ENCODE assay signal across 10 mouse cellular contexts in the genomic region with DNA sequence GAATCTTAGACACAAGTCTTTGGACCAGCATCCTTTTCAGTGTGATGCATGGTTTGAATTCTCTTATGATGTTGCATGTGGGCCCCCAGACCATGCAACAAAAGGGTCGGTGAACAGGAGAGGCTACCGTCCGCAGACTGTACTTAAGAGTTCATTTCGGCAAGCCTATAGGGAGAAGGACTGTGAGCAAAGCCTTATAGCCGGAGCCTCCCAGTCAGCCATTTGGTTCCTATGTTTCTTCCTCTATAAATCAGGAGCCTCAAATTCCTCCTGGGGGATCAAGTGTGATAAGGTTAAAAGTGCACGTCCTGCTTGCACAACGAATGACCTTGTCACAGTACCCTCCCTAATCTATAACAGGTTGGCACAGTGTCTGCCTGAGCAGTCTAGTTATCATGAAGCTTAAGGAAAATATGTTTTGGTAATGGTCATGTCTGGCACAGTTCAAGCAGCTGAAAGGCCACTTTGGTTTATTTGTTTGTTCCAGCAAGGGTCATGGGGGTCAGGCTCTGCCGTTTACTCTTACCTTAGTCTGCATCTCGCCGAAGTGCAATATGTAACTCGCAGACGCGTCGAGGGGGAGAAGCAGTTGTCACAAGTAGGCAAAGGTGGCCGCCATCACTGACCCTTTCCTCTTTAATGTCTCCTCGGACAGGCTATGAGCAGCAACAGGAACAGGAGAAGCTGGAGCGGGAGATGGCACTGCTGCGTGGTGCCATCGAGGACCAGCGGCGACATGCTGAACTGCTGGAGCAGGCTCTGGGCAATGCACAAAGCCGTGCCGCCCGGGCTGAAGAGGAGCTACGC. TPM values are rescaled to one million over a fixed set of nuclear protein-coding genes. Genes with fewer than 3 reads are reported as not detected.
DNase-seq lines count a peak whose midpoint lies in the region; ATAC-seq and TF ChIP-seq lines count a peak whose summit lies in the region.
"Had no signal": no experiment of that assay in that cellular context is flagged by ENCODE, and none has a peak within 500 bp of the region (broad histone marks: within the 10 kb centered on the region; RNA-seq: fewer than 3 reads in every experiment).

No protein-coding gene starts in this region.

- H3K4me3 ChIP-seq in hindbrain, embryonic 10.5 days = no peak overlapping the region
- no peak overlapping the region for H3K4me3 ChIP-seq in hindbrain, embryonic 14.5 days (replicated peaks; ENCODE audit: low read length)
- peak overlapping the region; percentile 13 to 44; a peak in 3 of 4 replicates for H3K4me3 ChIP-seq in ES-E14 (ENCODE audit: insufficient read depth in 1 of 2, low read depth in 1 of 2, low read length in 2 of 2, poor library complexity in 1 of 2, severe bottlenecking in 1 of 2)
- H3K4me3 ChIP-seq in embryonic facial prominence, embryonic 12.5 days = no peak overlapping the region
- H3K4me3 ChIP-seq: liver, embryonic 13.5 days had no signal

- peaks cover 77% of the 10 kb centered on the region for H3K4me1 ChIP-seq in hindbrain, embryonic 10.5 days (replicated peaks)
- H3K4me1 ChIP-seq in hindbrain, embryonic 14.5 days (replicated peaks; ENCODE audit: control insufficient read depth, insufficient read depth, low read length) = peaks cover 43% of the 10 kb centered on the region
- peaks cover 7 to 48% of the 10 kb centered on the region in 2 experiments; a peak in 3 of 4 replicates for H3K4me1 ChIP-seq in ES-E14 (ENCODE audit: control insufficient read depth in 2 of 2, insufficient read depth in 2 of 2, low read length in 2 of 2, poor library complexity in 1 of 2)
- H3K4me1 ChIP-seq in embryonic facial prominence, embryonic 12.5 days = peaks cover 49% of the 10 kb centered on the region

- no peaks in the 10 kb centered on the region for H3K9me3 ChIP-seq in hindbrain, embryonic 10.5 days
- no peaks in the 10 kb centered on the region for H3K9me3 ChIP-seq in hindbrain, embryonic 14.5 days (ENCODE audit: control insufficient read depth, low read length)
- H3K9me3 ChIP-seq in ES-E14 (ENCODE audit: control insufficient read depth, insufficient read depth, low read depth, low read length) = no peaks in the 10 kb centered on the region
- no peaks in the 10 kb centered on the region for H3K9me3 ChIP-seq in embryonic facial prominence, embryonic 12.5 days
- H3K9me3 ChIP-seq: liver, embryonic 13.5 days had no signal

- peak overlapping the region; percentile 53; the same call in 1 of the 2 replicates for H3K27ac ChIP-seq in hindbrain, embryonic 10.5 days
- H3K27ac ChIP-seq in hindbrain, embryonic 14.5 days = no peak overlapping the region
- peak overlapping the region; percentile 42; the same call in 1 of the 2 replicates for H3K27ac ChIP-seq in ES-E14 (ENCODE audit: insufficient read depth, low read depth, low read length, poor library complexity, severe bottlenecking)
- 0 out of 2 replicates have a peak overlapping the region, but pooled peaks have one; percentile 7 for H3K27ac ChIP-seq in embryonic facial prominence, embryonic 12.5 days

- 86% methylated on average over 25 of the region's 25 CpGs for WGBS in hindbrain, embryonic 10.5 days
- WGBS in hindbrain, embryonic 14.5 days = 91% methylated on average over 25 of the region's 25 CpGs
- WGBS in embryonic facial prominence, embryonic 12.5 days = 74% methylated on average over 25 of the region's 25 CpGs

- in situ Hi-C loops in ES-E14 (cut with MboI; ENCODE audit: low sequenced_read_pairs in 2 of 2, unreplicated experiment in 2 of 2) = no loop called here

- no peak for ATAC-seq in hindbrain, embryonic 14.5 days (ENCODE audit: low FRiP score)
- ATAC-seq in embryonic facial prominence, embryonic 12.5 days (ENCODE audit: insufficient number of reproducible peaks, insufficient read depth, low FRiP score, low TSS enrichment) = no peak
- ATAC-seq in CD4-positive, CD25-positive, alpha-beta regulatory T cell, adult 4 months = no peak
- ATAC-seq: hindbrain, embryonic 16.5 days had no signal

- H3K9ac ChIP-seq in hindbrain, embryonic 14.5 days = no peak overlapping the region
- H3K9ac ChIP-seq in ES-E14 (ENCODE audit: insufficient read depth, low read depth, low read length, poor library complexity, severe bottlenecking) = peak overlapping the region; percentile 41; the same call in 1 of the 2 replicates
- no peak overlapping the region for H3K9ac ChIP-seq in embryonic facial prominence, embryonic 12.5 days
- H3K9ac ChIP-seq: liver, embryonic 13.5 days had no signal

- no peaks in the 10 kb centered on the region for H3K27me3 ChIP-seq in hindbrain, embryonic 10.5 days (ENCODE audit: insufficient read depth, poor library complexity, severe bottlenecking)
- no peaks in the 10 kb centered on the region for H3K27me3 ChIP-seq in hindbrain, embryonic 14.5 days (ENCODE audit: control insufficient read depth, insufficient read depth, low read length)
- no peaks in the 10 kb centered on the region for H3K27me3 ChIP-seq in embryonic facial prominence, embryonic 12.5 days

- H3K4me2 ChIP-seq in hindbrain, embryonic 14.5 days (replicated peaks) = no peak overlapping the region
- no peak overlapping the region for H3K4me2 ChIP-seq in embryonic facial prominence, embryonic 12.5 days (replicated peaks)
- H3K4me2 ChIP-seq: liver, embryonic 13.5 days had no signal

- no peak for DNase-seq in hindbrain, embryonic 10.5 days (ENCODE audit: low spot score)
- DNase-seq in hindbrain, embryonic 14.5 days (ENCODE audit: low spot score) = no peak
- DNase-seq in ES-E14 (ENCODE audit: low read depth, low spot score) = no peak
- peak; percentile 38 for DNase-seq in kidney, postnatal 10 days
- DNase-seq in urinary bladder, postnatal 10 days (ENCODE audit: low spot score) = no peak
- DNase-seq: cerebellum, postnatal 36 days; liver, embryonic 13.5 days had no signal

- H3K36me3 ChIP-seq in hindbrain, embryonic 10.5 days = peaks cover 100% of the 10 kb centered on the region
- peaks cover 100% of the 10 kb centered on the region for H3K36me3 ChIP-seq in hindbrain, embryonic 14.5 days (replicated peaks; ENCODE audit: control insufficient read depth, insufficient read depth)
- peaks cover 82% of the 10 kb centered on the region for H3K36me3 ChIP-seq in ES-E14 (ENCODE audit: control insufficient read depth, insufficient read depth, low read length, poor library complexity, severe bottlenecking)
- peaks cover 98% of the 10 kb centered on the region for H3K36me3 ChIP-seq in embryonic facial prominence, embryonic 12.5 days

TF ChIP-seq in ES-E14, 5 proteins besides CTCF, POLR2A, EP300 and RAD21:
- TF ChIP-seq MAFK (IDR thresholded peaks at IDR 0.05; ENCODE audit: insufficient read depth, low read depth, low read length) = no peak
- no peak for TF ChIP-seq CHD2 (IDR thresholded peaks at IDR 0.05; ENCODE audit: low read depth, low read length)

RNA-seq across cellular contexts. Expression of gene Amotl2, which starts 11.4 kb away (rescaled TPM):
- 67.6 and 70.1 TPM in 2 replicates for polyA plus RNA-seq in hindbrain, embryonic 10.5 days (2016; fragmentation: Nextera tagmentation; extraction: Ambion mirVana)
- polyA plus RNA-seq in hindbrain, embryonic 14.5 days (2014; fragmentation: Nextera tagmentation; extraction: Ambion mirVana) = 54.1 and 56.8 TPM in 2 replicates
- total RNA-seq in ES-E14 (2012; rRNA removed) = 103 and 161 TPM in 2 replicates
- 79.5 and 80.6 TPM in 2 replicates for polyA plus RNA-seq in embryonic facial prominence, embryonic 12.5 days (2016; fragmentation: Nextera tagmentation; extraction: Ambion mirVana)
- polyA plus RNA-seq in CD4-positive, CD25-positive, alpha-beta regulatory T cell, adult 4 months (2017; shearing (Covaris generic)) = not detected

Comparison
In these comparisons a context has a peak if more than half of its experiments do, and no peak if none do; other contexts are left out.
1. H3K4me3 ChIP-seq: peak in ES-E14 (2 of 2); none in hindbrain, embryonic 10.5 days (single experiment), hindbrain, embryonic 14.5 days (single experiment) and embryonic facial prominence, embryonic 12.5 days (single experiment).
2. RNA of gene Amotl2, which starts 11.4 kb away (polyA plus RNA-seq): 79.5 to 80.6 TPM in embryonic facial prominence, embryonic 12.5 days, 67.6 to 70.1 TPM in hindbrain, embryonic 10.5 days and 54.1 to 56.8 TPM in hindbrain, embryonic 14.5 days; not detected in CD4-positive, CD25-positive, alpha-beta regulatory T cell, adult 4 months; every median in the first group is over 10 times any median in the second.